Mouse (Mus musculus): ENCODE measurements at regions not wholly inside any gene's neighbourhood (a gene's known extent, or its start where the extent isn't known, plus 50 kb on each side); places are given as distances from the start of the nearest gene placed in this dataset.

DNA sequence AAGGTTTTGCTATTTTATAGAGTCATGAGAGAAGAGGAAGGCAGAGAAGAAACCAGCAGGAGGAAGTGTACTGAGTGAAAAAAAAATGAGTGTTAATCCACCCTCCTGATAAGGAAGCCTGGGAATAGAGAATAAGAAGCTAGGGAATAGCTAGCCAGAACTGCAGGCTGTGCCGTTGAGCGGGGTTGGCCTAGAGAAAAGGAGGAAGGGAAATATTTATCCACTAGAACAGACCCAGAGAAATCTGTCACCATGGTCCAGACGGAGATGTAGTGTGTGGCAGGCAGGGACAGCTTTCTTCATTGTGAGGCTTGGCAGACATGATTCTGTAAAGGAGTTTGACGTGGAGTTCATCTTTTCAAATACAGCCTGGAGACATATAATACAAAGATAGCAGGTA, 397.4 kb downstream of the Epha3 start:
- Histone ChIP-seq H3K4me3 (ENCODE audit: control insufficient read depth in 1 of 2, insufficient read depth in 1 of 2, low read depth in 2 of 2, low read length in 2 of 2) (no peak overlapping the region), H3K27me3 (ENCODE audit: control insufficient read depth in 1 of 2, insufficient read depth in 2 of 2, low read length in 2 of 2) (no peaks in the 10 kb centered on the region), H3K27ac (ENCODE audit: control insufficient read depth, low read depth, low read length) (no peak overlapping the region), H3K9ac (ENCODE audit: control insufficient read depth, low read depth, low read length, poor library complexity, severe bottlenecking) (no peak overlapping the region), H3K79me2 (ENCODE audit: control insufficient read depth, insufficient read depth, low read length, poor library complexity) (no peaks in the 10 kb centered on the region), H3K9me3 (replicated peaks; ENCODE audit: insufficient read depth, low read length) (no peaks in the 10 kb centered on the region), H3K4me1 (ENCODE audit: control insufficient read depth in 1 of 2, insufficient read depth in 2 of 2, low read length in 2 of 2) (no peaks in the 10 kb centered on the region), H3K36me3 (ENCODE audit: control insufficient read depth in 1 of 2, insufficient read depth in 2 of 2, low read length in 2 of 2) (no peaks in the 10 kb centered on the region)
- DNase-seq (ENCODE audit: low read depth, low spot score): no peak
- TF ChIP-seq ZMIZ1 (IDR thresholded peaks at IDR 0.05; ENCODE audit: low read depth, low read length): no peak
- no peak for TF ChIP-seq KAT2A (conservative IDR thresholded peaks at IDR 0.05; ENCODE audit: low read depth, low read length)
- TF ChIP-seq MAZ (IDR thresholded peaks at IDR 0.05; ENCODE audit: low read depth, low read length): no peak
- TF ChIP-seq RCOR1 (IDR thresholded peaks at IDR 0.05; ENCODE audit: low read depth, low read length): no peak
- no peak for TF ChIP-seq BHLHE40 (IDR thresholded peaks at IDR 0.05; ENCODE audit: borderline replicate concordance, low read depth, low read length)
- TF ChIP-seq CHD1 (IDR thresholded peaks at IDR 0.05; ENCODE audit: low read depth, low read length): no peak

DNA sequence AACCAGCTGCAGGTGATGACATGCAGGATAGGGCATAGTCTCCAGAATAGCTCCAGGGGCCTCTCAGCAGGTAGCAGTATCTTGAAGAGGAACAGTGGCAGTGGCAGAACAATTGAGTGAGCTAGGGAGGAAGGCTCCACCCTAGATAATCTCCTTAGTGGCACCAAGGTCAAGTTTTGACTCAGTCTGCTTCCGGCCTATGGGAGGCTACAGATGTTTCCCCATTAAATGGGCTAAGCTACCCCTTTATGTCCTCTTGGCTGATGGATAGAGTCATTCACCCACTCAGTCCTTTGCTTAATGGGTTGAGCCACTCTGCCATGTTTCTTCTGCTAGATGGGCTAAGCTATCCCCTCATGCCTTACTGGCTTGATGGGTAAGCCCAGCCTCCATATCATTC, 395.1 kb downstream of the Epha3 start:
- Histone ChIP-seq H3K27me3 (ENCODE audit: control insufficient read depth in 1 of 2, insufficient read depth in 2 of 2, low read length in 2 of 2) (no peaks in the 10 kb centered on the region), H3K27ac (ENCODE audit: control insufficient read depth, low read depth, low read length) (no peak overlapping the region), H3K9me3 (replicated peaks; ENCODE audit: insufficient read depth, low read length) (no peaks in the 10 kb centered on the region), H3K79me2 (ENCODE audit: control insufficient read depth, insufficient read depth, low read length, poor library complexity) (no peaks in the 10 kb centered on the region), H3K36me3 (ENCODE audit: control insufficient read depth in 1 of 2, insufficient read depth in 2 of 2, low read length in 2 of 2) (no peaks in the 10 kb centered on the region), H3K4me3 (ENCODE audit: control insufficient read depth in 1 of 2, insufficient read depth in 1 of 2, low read depth in 2 of 2, low read length in 2 of 2) (no peak overlapping the region), H3K9ac (ENCODE audit: control insufficient read depth, low read depth, low read length, poor library complexity, severe bottlenecking) (no peak overlapping the region), H3K4me1 (ENCODE audit: control insufficient read depth in 1 of 2, insufficient read depth in 2 of 2, low read length in 2 of 2) (no peaks in the 10 kb centered on the region)
- DNase-seq (ENCODE audit: low read depth, low spot score): no peak
- TF ChIP-seq MAFK (IDR thresholded peaks at IDR 0.05; ENCODE audit: borderline replicate concordance, low read depth, low read length) (no peak), ZKSCAN1 (IDR thresholded peaks at IDR 0.05; ENCODE audit: low read depth, low read length) (no peak), RCOR1 (IDR thresholded peaks at IDR 0.05; ENCODE audit: low read depth, low read length) (no peak), EP300 (IDR thresholded peaks at IDR 0.05; ENCODE audit: low read depth in 1 of 2, low read length in 2 of 2) (no peak), GATA1 (IDR thresholded peaks at IDR 0.05; ENCODE audit: low read depth, low read length) (no peak), NELFE (IDR thresholded peaks at IDR 0.05; ENCODE audit: low read depth, low read length) (no peak), ZMIZ1 (IDR thresholded peaks at IDR 0.05; ENCODE audit: low read depth, low read length) (no peak), E2F4 (IDR thresholded peaks at IDR 0.05; ENCODE audit: borderline replicate concordance, low read depth, low read length) (no peak), MXI1 (IDR thresholded peaks at IDR 0.05; ENCODE audit: low read depth, low read length) (no peak), MYC (IDR thresholded peaks at IDR 0.05; ENCODE audit: low read depth, low read length) (no peak), TBP (IDR thresholded peaks at IDR 0.05; ENCODE audit: low read depth, low read length) (no peak), POLR2A (IDR thresholded peaks at IDR 0.05; ENCODE audit: control insufficient read depth in 1 of 2, insufficient read depth in 1 of 2, low read depth in 1 of 2, low read length in 2 of 2, poor library complexity in 1 of 2) (no peak)

Measured in MEL (cell line).